Mouse (Mus musculus) lung, postnatal 0 days (tissue): ENCODE data around the gene Mybph. TPM values are rescaled to one million over a fixed set of nuclear protein-coding genes. Genes with fewer than 3 reads are reported as not detected.
A peak's percentile ranks its signal among the peaks of the same experiment; 100 is the strongest.

Experiments
- ATAC-seq: fragments of 200-750 bp; cut with Nextera tagmentation; 2 replicates; pipeline ENCODE4 v1.8.0; 2017; ENCODE audit warnings: moderate library complexity
- DNase-seq: peaks from one replicate; pipeline ENCODE4 v3.0.0-alpha.2; 2016; ENCODE audit warnings: low spot score
- H3K27ac ChIP-seq: fragments of 300-500 bp; sonication (generic); 2 replicates; pipeline ENCODE4 v1.5.1; 2014; ENCODE audit warnings: antibody characterized with exemption, mild to moderate bottlenecking, low read length, mixed read lengths
- H3K27me3 ChIP-seq: fragments of 300-500 bp; sonication (generic); replicated peaks from 2 replicates; pipeline ENCODE4 v1.6.1; 2014; ENCODE audit warnings: low read length, mixed read lengths; ENCODE audit not compliant: insufficient read depth
- H3K36me3 ChIP-seq: fragments of 300-500 bp; sonication (generic); 2 replicates; pipeline ENCODE4 v1.6.1; 2014; ENCODE audit warnings: low read length, mixed read lengths; ENCODE audit not compliant: insufficient read depth
- H3K4me1 ChIP-seq: fragments of 300-500 bp; sonication (generic); 2 replicates; pipeline ENCODE4 v1.6.1; 2014; ENCODE audit warnings: antibody characterized with exemption, low read depth, low read length, mixed read lengths; ENCODE audit not compliant: insufficient read depth
- H3K4me2 ChIP-seq: fragments of 300-500 bp; sonication (generic); replicated peaks from 2 replicates; pipeline ENCODE4 v1.6.1; 2014; ENCODE audit warnings: low read depth, mild to moderate bottlenecking, low read length, moderate library complexity, mixed read lengths
- H3K4me3 ChIP-seq: fragments of 300-500 bp; sonication (generic); 2 replicates; pipeline ENCODE4 v1.5.1; 2014; ENCODE audit warnings: low read depth, low read length
- H3K9ac ChIP-seq: fragments of 300-500 bp; sonication (generic); replicated peaks from 2 replicates; pipeline ENCODE4 v1.6.1; 2014; ENCODE audit warnings: low read depth, mild to moderate bottlenecking
- H3K9me3 ChIP-seq: fragments of 300-500 bp; sonication (generic); 2 replicates; pipeline ENCODE4 v1.6.1; 2016; ENCODE audit warnings: low read length, mixed read lengths
- CTCF ChIP-seq: IDR thresholded peaks from 2 replicates; pipeline ENCODE4 v1.5.1; 2016; ENCODE audit warnings: antibody characterized with exemption, mild to moderate bottlenecking
- EP300 ChIP-seq: IDR thresholded peaks from 2 replicates; pipeline ENCODE4 v1.6.1; 2016; ENCODE audit warnings: antibody characterized with exemption, mild to moderate bottlenecking, control low read depth
- WGBS: fragments of 180-500 bp; shearing (Covaris S2); extraction: QIAGEN DNeasy Blood & Tissue Kit; methylation state at CpG from one replicate; pipeline ENCODE4 v1.1.7; 2014; 5-methylcytosine and 5-hydroxymethylcytosine counted together
- polyA plus RNA-seq: library from polyadenylated mRNA; unstranded; fragments of >200 nt; fragmentation: Nextera tagmentation; extraction: Ambion mirVana; gene quantifications from 2 replicates; pipeline ENCODE4 v1.2.1, GENCODE M21; 2015

Gene Mybph
- polyA plus RNA-seq, 1 experiment from 2014 or later, result 0.18 TPM

GRCm38 (mm10) chr1:134217028-134217481, 23.8 kb downstream of the Mybph start:
- Histone ChIP-seq H3K4me1 (no peaks in the 10 kb centered on the region), H3K36me3 (no peaks in the 10 kb centered on the region), H3K4me3 (no peak overlapping the region), H3K9ac (no peak overlapping the region), H3K27ac (no peak overlapping the region), H3K9me3 (no peaks in the 10 kb centered on the region), H3K27me3 (no peaks in the 10 kb centered on the region), H3K4me2 (no peak overlapping the region)
- 42% methylated on average over 12 of the region's 12 CpGs for WGBS
- TF ChIP-seq CTCF (no peak), EP300 (no peak)
- ATAC-seq (peak; percentile 43), DNase-seq (peak; percentile 49)

GRCm38 (mm10) chr1:134217942-134218341, 24.7 kb downstream of the Mybph start:
- no peak overlapping the region for H3K27ac ChIP-seq
- no peak for DNase-seq
- no peak overlapping the region for H3K4me3 ChIP-seq
- TF ChIP-seq CTCF, result no peak
- no peak for TF ChIP-seq EP300
- 72% methylated on average over 3 of the region's 3 CpGs for WGBS
- H3K4me2 ChIP-seq, result no peak overlapping the region
- H3K27me3 ChIP-seq, result no peaks in the 10 kb centered on the region
- H3K4me1 ChIP-seq, result 0 out of 2 replicates have a peak, but pooled peaks cover 5% of the 10 kb centered on the region
- no peaks in the 10 kb centered on the region for H3K36me3 ChIP-seq
- no peak overlapping the region for H3K9ac ChIP-seq
- no peak for ATAC-seq
- no peaks in the 10 kb centered on the region for H3K9me3 ChIP-seq

GRCm38 (mm10) chr1:134219608-134220007, 26.4 kb downstream of the Mybph start:
- Histone ChIP-seq H3K4me3 (no peak overlapping the region), H3K27ac (no peak overlapping the region), H3K9me3 (no peaks in the 10 kb centered on the region), H3K36me3 (no peaks in the 10 kb centered on the region), H3K9ac (no peak overlapping the region), H3K4me2 (no peak overlapping the region), H3K4me1 (0 out of 2 replicates have a peak, but pooled peaks cover 5% of the 10 kb centered on the region), H3K27me3 (no peaks in the 10 kb centered on the region)
- DNase-seq (no peak), ATAC-seq (no peak)
- TF ChIP-seq CTCF (no peak), EP300 (no peak)
- 87% methylated on average over 5 of the region's 5 CpGs for WGBS

- H3K4me3 ChIP-seq, result no peak overlapping the region
- WGBS, result 61% methylated on average over 1 of the region's 1 CpGs
Measured at GRCm38 (mm10) chr1:134221172-134221571, 27.9 kb downstream of the Mybph start.

GRCm38 (mm10) chr1:134222122-134223055, 29.1 kb downstream of the Mybph start:
- Histone ChIP-seq H3K4me1 (0 out of 2 replicates have a peak, but pooled peaks cover 5% of the 10 kb centered on the region), H3K4me2 (no peak overlapping the region), H3K27ac (peak overlapping the region; percentile 60; the same call in 1 of the 2 replicates), H3K27me3 (no peaks in the 10 kb centered on the region), H3K9ac (no peak overlapping the region), H3K4me3 (no peak overlapping the region), H3K9me3 (no peaks in the 10 kb centered on the region), H3K36me3 (no peaks in the 10 kb centered on the region)
- DNase-seq (peak; percentile 84), ATAC-seq (peak; percentile 94)
- WGBS, result 31% methylated on average over 8 of the region's 8 CpGs
- TF ChIP-seq CTCF, result no peak
- TF ChIP-seq EP300, result peak; percentile 86

More at GRCm38 (mm10) chr1:134221172-134221571, 27.9 kb downstream of the Mybph start:
- Histone ChIP-seq H3K4me1 (0 out of 2 replicates have a peak, but pooled peaks cover 5% of the 10 kb centered on the region), H3K27ac (0 out of 2 replicates have a peak overlapping the region, but pooled peaks have one; percentile 38), H3K4me2 (no peak overlapping the region), H3K9ac (no peak overlapping the region), H3K27me3 (no peaks in the 10 kb centered on the region), H3K9me3 (no peaks in the 10 kb centered on the region), H3K36me3 (no peaks in the 10 kb centered on the region)
- TF ChIP-seq CTCF (no peak), EP300 (peak; percentile 92)
- ATAC-seq (peak; percentile 34; the same call in 1 of the 2 replicates), DNase-seq (peak; percentile 85)

GRCm38 (mm10) chr1:134224649-134225227, 31.5 kb downstream of the Mybph start:
- no peak for ATAC-seq
- WGBS, result 67% methylated on average over 12 of the region's 12 CpGs

More at GRCm38 (mm10) chr1:134224649-134225227, 31.5 kb downstream of the Mybph start:
- Histone ChIP-seq H3K4me1 (0 out of 2 replicates have a peak, but pooled peaks cover 5% of the 10 kb centered on the region), H3K4me3 (no peak overlapping the region), H3K27me3 (no peaks in the 10 kb centered on the region), H3K36me3 (no peaks in the 10 kb centered on the region), H3K4me2 (no peak overlapping the region), H3K27ac (no peak overlapping the region), H3K9ac (no peak overlapping the region), H3K9me3 (no peaks in the 10 kb centered on the region)
- no peak for DNase-seq
- no peak for TF ChIP-seq CTCF
- no peak for TF ChIP-seq EP300
